Mouse (Mus musculus): ENCODE data around the gene Nbas.

DNA sequence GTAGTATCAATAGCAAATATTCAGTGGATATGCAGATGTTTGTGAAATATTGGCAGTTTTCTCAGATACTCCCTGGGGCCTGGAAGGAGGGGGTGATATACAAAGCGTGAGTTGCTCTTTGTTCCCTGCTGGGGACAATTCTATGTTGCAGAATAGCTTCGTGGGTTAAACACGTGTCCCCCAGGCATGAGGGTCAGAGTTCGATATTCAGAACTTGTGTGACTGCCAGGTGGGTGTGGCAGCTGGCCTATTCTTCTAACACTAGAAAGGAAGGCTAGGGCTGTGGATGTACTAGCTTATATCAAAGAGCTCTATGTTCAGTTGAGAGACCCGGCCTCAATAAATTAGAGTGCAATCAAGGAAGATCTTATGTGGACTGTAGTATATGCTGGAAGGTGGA is 274.9 kb downstream of the Nbas start:
- TF ChIP-seq EP300 (IDR thresholded peaks at IDR 0.05; ENCODE audit: low read depth) (no peak), CTCF (IDR thresholded peaks at IDR 0.05; ENCODE audit: low read depth) (no peak)

All from liver, postnatal 0 days (tissue).